Mouse (Mus musculus) heart, embryonic 16.5 days (tissue): ENCODE measurements around the gene Brd3. TPM values are rescaled to one million over a fixed set of nuclear protein-coding genes. Genes with fewer than 3 reads are reported as not detected.

Source experiments
- ATAC-seq: fragments of 200-750 bp; cut with Nextera tagmentation; replicated peaks from 2 replicates; pipeline ENCODE4 v1.8.0; 2017; ENCODE audit warnings: moderate number of reproducible peaks; ENCODE audit not compliant: insufficient read depth, low FRiP score; ENCODE audit errors: extremely low read depth
- H3K27ac ChIP-seq: fragments of 300-500 bp; sonication (generic); 2 replicates; pipeline ENCODE4 v1.5.1; 2014; ENCODE audit warnings: mild to moderate bottlenecking, low read length, control low read depth, moderate library complexity
- H3K27me3 ChIP-seq: fragments of 300-500 bp; sonication (generic); 2 replicates; pipeline ENCODE4 v1.6.1; 2014; ENCODE audit warnings: low read length, mixed read lengths; ENCODE audit not compliant: control insufficient read depth, insufficient read depth
- H3K36me3 ChIP-seq: fragments of 300-500 bp; sonication (generic); 2 replicates; pipeline ENCODE4 v1.6.1; 2014; ENCODE audit not compliant: control insufficient read depth, insufficient read depth
- H3K4me1 ChIP-seq: fragments of 300-500 bp; sonication (generic); 2 replicates; pipeline ENCODE4 v1.6.1; 2014; ENCODE audit warnings: low read length, mixed read lengths; ENCODE audit not compliant: control insufficient read depth, insufficient read depth
- H3K4me2 ChIP-seq: fragments of 300-500 bp; sonication (generic); 2 replicates; pipeline ENCODE4 v1.6.1; 2014; ENCODE audit warnings: low read depth, mild to moderate bottlenecking, control low read depth, low read length
- H3K4me3 ChIP-seq: fragments of 300-500 bp; sonication (generic); 2 replicates; pipeline ENCODE4 v1.5.1; 2014; ENCODE audit warnings: mild to moderate bottlenecking, control low read depth, low read length
- H3K9ac ChIP-seq: fragments of 300-500 bp; sonication (generic); 2 replicates; pipeline ENCODE4 v1.6.1; 2014; ENCODE audit warnings: low read length, control low read depth
- H3K9me3 ChIP-seq: fragments of 300-500 bp; sonication (generic); replicated peaks from 2 replicates; pipeline ENCODE4 v1.6.1; 2016; ENCODE audit warnings: low read length; ENCODE audit not compliant: control insufficient read depth
- WGBS: fragments of 180-500 bp; shearing (Covaris S2); extraction: QIAGEN DNeasy Blood & Tissue Kit; methylation state at CpG from one replicate; pipeline ENCODE4 v1.1.7; 2014; 5-methylcytosine and 5-hydroxymethylcytosine counted together
- polyA plus RNA-seq: library from polyadenylated mRNA; unstranded; fragments of >200 nt; fragmentation: Nextera tagmentation; extraction: Ambion mirVana; gene quantifications from 2 replicates; pipeline ENCODE4 v1.2.1, GENCODE M21; 2015

Gene Brd3
- polyA plus RNA-seq, 1 experiment from 2014 or later = 61.0 TPM

DNA sequence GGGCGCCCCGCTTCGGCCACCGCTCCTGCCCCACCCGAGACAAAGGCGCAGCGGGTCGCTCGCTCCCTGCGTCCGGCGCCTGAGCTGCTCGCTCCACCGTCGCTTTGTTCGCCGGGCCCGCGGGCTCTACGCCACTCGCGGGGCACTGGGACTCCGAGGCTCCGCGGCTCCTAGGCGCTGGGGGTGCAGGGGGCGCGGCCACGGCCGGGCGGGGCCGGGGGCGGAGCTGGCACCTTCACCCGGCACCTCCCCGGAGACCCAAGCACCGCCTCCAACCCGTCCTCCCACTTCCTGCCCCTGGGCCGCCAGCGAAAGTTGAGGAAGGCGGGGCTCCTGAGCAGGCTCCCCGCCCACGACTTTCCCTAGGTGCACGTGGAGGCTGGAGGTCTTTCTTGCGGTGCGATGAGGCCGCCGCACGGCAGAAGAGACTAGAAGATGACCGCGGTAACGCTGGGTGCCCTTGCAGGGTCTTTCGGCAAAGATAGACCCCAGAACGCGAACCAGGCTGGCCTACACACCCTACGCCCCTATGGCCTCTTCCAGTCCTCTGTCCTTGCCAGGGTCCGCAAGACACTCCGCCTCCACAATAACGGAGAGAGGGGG, 80.5 kb downstream of the Brd3 start, which contains the start of gene Vav2:
Vav2 (minus strand) TSS at position 179 of the 603 bp plus-strand sequence.
- peak within 1 kb of the TSS; percentile 69 for H3K27ac ChIP-seq
- WGBS = under 1% methylated on average over 58 of the region's 58 CpGs
- peak; percentile 95 for ATAC-seq
- peak within 1 kb of the TSS; percentile 81 for H3K9ac ChIP-seq
- H3K4me2 ChIP-seq = peak within 1 kb of the TSS; percentile 75
- no peaks in the 10 kb centered on the region for H3K27me3 ChIP-seq
- no peaks in the 10 kb centered on the region for H3K36me3 ChIP-seq
- peak within 1 kb of the TSS; percentile 88 for H3K4me3 ChIP-seq
- H3K9me3 ChIP-seq = no peaks in the 10 kb centered on the region
- H3K4me1 ChIP-seq = peaks cover 11% of the 10 kb centered on the region

DNA sequence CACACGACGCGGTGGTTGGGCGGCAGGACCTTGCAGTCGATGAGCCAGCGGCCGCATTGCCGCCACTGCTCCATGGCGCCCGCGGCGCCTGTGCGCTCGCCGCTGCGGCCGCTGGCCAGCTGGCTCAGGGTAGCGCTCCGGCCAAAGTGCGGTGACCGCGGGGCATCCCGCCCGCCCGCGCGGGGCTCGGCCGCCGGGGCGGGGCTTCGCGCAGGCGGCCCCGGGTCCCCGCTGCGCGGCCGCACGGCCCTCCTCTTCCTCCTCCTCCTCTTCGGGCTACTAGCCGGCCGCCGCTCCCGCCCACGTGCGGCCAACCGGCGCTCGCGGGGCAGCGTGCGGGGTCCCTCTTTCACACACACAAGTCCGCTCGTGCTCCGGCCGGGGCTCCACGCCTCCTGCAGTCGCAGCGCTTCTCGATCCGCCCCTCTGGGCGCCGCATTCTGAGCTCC, 81.0 kb downstream of the Brd3 start:
- H3K27ac ChIP-seq = peak overlapping the region; percentile 69
- no peaks in the 10 kb centered on the region for H3K9me3 ChIP-seq
- ATAC-seq = peak; percentile 23
- H3K9ac ChIP-seq = peak overlapping the region; percentile 81
- WGBS = 0% methylated on average over 63 of the region's 64 CpGs
- H3K4me1 ChIP-seq = peaks cover 17% of the 10 kb centered on the region
- H3K27me3 ChIP-seq = no peaks in the 10 kb centered on the region
- H3K36me3 ChIP-seq = no peaks in the 10 kb centered on the region
- H3K4me3 ChIP-seq = peak overlapping the region; percentile 88
- peak overlapping the region; percentile 75 for H3K4me2 ChIP-seq

DNA sequence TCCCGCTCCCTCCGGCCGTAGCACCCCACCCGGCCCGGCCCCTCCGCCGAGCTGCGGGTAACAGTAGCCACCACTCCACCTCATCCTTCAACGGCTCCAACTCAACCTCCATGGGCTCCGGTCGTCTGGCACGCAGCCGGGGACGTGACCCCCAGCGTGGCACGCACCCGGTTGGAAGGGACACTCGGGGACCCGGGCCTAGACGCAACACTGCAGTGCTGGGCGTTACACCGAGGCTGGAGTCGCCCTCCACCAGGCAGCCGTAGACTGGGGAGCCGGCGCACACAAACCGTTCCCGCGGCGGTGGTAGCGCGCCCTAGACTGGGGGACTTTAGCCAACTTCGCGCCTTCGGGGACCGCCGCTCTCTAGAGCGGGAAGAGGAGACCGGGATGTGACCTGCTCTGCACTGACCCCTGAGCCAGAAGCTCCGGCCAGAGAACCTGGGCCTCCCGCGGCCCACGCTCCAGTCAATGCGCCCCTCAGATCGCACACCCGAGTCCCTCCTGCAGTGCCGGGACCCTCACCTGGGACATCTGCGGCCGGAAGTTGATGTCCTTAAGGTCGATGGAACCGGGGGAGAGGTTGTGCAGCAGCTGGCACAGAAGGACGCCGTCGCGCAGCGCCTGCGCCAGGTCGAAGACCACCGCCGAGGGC, 81.6 kb downstream of the Brd3 start:
- Histone ChIP-seq H3K4me1 (peaks cover 22% of the 10 kb centered on the region), H3K9me3 (no peaks in the 10 kb centered on the region), H3K4me3 (peak overlapping the region; percentile 88), H3K27ac (peak overlapping the region; percentile 69), H3K36me3 (no peaks in the 10 kb centered on the region), H3K9ac (peak overlapping the region; percentile 81), H3K4me2 (peak overlapping the region; percentile 75), H3K27me3 (no peaks in the 10 kb centered on the region)
- under 1% methylated on average over 60 of the region's 60 CpGs for WGBS
- ATAC-seq = no peak

GRCm38 (mm10) chr2:27425161-27425611, 82.3 kb downstream of the Brd3 start:
- H3K4me2 ChIP-seq = peak overlapping the region; percentile 75
- peak overlapping the region; percentile 88 for H3K4me3 ChIP-seq
- WGBS = 6% methylated on average over 20 of the region's 20 CpGs
- ATAC-seq = no peak
- peaks cover 23% of the 10 kb centered on the region for H3K4me1 ChIP-seq
- H3K27ac ChIP-seq = peak overlapping the region; percentile 69; the same call in 1 of the 2 replicates
- H3K27me3 ChIP-seq = no peaks in the 10 kb centered on the region
- H3K36me3 ChIP-seq = no peaks in the 10 kb centered on the region
- H3K9me3 ChIP-seq = no peaks in the 10 kb centered on the region
- H3K9ac ChIP-seq = peak overlapping the region; percentile 81

- H3K4me2 ChIP-seq = no peak overlapping the region
- no peaks in the 10 kb centered on the region for H3K36me3 ChIP-seq
- no peaks in the 10 kb centered on the region for H3K9me3 ChIP-seq
- H3K27me3 ChIP-seq = no peaks in the 10 kb centered on the region
- peaks cover 34% of the 10 kb centered on the region for H3K4me1 ChIP-seq
- 69% methylated on average over 7 of the region's 7 CpGs for WGBS
- no peak overlapping the region for H3K9ac ChIP-seq
- H3K27ac ChIP-seq = no peak overlapping the region
- H3K4me3 ChIP-seq = no peak overlapping the region
- ATAC-seq = no peak
Measured at GRCm38 (mm10) chr2:27423596-27423995, 83.9 kb downstream of the Brd3 start.

DNA sequence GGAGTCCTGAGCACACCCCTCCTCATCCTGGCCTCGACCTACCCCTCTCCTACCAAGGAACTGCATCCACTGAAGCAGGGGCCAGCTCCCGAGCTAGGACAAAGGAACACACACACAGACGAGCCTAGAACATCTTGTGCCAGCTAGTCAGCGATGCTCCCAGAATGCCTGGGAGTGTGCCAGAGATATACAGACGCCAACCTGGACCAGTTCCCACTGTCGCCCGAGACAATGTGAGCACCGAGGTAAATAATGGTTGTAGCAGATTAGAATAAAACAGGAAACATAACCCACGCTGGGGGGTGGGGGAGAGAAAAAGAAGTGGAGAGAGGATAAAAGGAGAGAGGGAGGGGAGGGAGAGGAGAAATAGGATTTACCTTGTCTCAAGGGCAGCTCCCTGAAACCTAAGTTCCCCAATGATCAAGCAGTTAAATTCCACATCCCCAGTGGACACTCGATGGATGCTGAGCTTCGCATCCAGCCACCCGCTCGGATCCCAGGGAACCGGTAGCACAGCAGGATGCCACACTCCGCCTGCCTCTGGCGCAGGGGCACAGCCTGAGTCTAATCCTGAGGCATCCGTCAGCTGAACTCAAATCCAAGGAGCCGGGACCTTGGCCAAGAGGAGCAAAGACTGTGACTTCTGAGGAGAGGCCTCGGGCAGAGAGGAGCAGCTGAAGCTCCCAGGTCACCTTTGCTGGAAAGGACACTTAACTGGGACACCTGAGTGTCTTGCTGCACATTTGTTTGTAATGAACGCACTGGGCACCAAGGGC, 86.0 kb downstream of the Brd3 start:
- Histone ChIP-seq H3K4me1 (peaks cover 47% of the 10 kb centered on the region), H3K36me3 (no peaks in the 10 kb centered on the region), H3K4me3 (no peak overlapping the region), H3K27ac (no peak overlapping the region), H3K27me3 (no peaks in the 10 kb centered on the region), H3K9ac (no peak overlapping the region), H3K4me2 (no peak overlapping the region), H3K9me3 (no peaks in the 10 kb centered on the region)
- no peak for ATAC-seq
- WGBS = 54% methylated on average over 20 of the region's 20 CpGs

DNA sequence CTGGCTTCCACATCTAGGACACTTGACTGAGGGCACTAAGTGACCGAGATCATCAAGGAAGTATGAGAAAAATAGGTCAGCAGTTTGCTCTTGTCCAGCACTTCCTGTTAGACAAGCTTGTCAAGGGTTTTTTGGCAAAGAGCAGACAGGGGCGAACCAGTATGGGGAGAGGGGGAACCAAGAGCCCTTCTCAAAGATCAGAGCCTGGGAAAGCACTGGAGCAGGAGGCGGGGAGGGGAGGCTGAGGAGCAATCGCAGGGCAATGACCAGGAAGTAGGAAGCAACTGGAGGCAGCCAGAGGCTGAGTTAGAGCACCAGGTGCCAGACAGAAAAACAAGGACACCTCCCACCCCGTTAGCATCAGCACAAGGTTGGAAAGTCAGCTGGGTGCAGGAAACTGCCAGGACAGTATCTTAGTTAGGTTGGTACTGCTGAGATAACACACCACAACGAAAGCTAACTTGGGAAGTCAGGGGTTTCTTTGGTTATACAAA, 88.8 kb downstream of the Brd3 start:
- Histone ChIP-seq H3K36me3 (no peaks in the 10 kb centered on the region), H3K27ac (peak overlapping the region; percentile 0; the same call in 1 of the 2 replicates), H3K4me3 (no peak overlapping the region), H3K27me3 (no peaks in the 10 kb centered on the region), H3K4me1 (peaks cover 74% of the 10 kb centered on the region), H3K9me3 (no peaks in the 10 kb centered on the region), H3K9ac (no peak overlapping the region), H3K4me2 (peak overlapping the region; percentile 19; the same call in 1 of the 2 replicates)
- ATAC-seq = peak; percentile 7; the same call in 1 of the 2 replicates
- WGBS = 28% methylated on average over 6 of the region's 6 CpGs

- H3K27ac ChIP-seq = 0 out of 2 replicates have a peak overlapping the region, but pooled peaks have one; percentile 0
- no peak overlapping the region for H3K4me2 ChIP-seq
- no peaks in the 10 kb centered on the region for H3K27me3 ChIP-seq
- H3K4me1 ChIP-seq = peaks cover 74% of the 10 kb centered on the region
- H3K9me3 ChIP-seq = no peaks in the 10 kb centered on the region
- 45% methylated on average over 5 of the region's 5 CpGs for WGBS
- no peak overlapping the region for H3K4me3 ChIP-seq
- no peaks in the 10 kb centered on the region for H3K36me3 ChIP-seq
- no peak overlapping the region for H3K9ac ChIP-seq
- no peak for ATAC-seq
Measured at GRCm38 (mm10) chr2:27417648-27418153, 89.8 kb downstream of the Brd3 start.
